Mouse (Mus musculus) limb, embryonic 11.5 days (tissue): ENCODE results near the gene Slc2a8. TPM values are rescaled to one million over a fixed set of nuclear protein-coding genes. Genes with fewer than 3 reads are reported as not detected.

ENCODE experiments used
- ATAC-seq: fragments of 200-750 bp; cut with Nextera tagmentation; 2 replicates; pipeline ENCODE4 v1.8.0; 2017; ENCODE audit warnings: low read depth; ENCODE audit not compliant: insufficient number of reproducible peaks, low FRiP score, low TSS enrichment
- DNase-seq: peaks from one replicate; pipeline ENCODE4 v3.0.0-alpha.2; 2015; ENCODE audit warnings: low spot score
- H3K27ac ChIP-seq: fragments of 300-500 bp; sonication (generic); replicated peaks from 2 replicates; pipeline ENCODE4 v1.5.1; 2014; ENCODE audit warnings: low read depth, mild to moderate bottlenecking, low read length
- H3K27me3 ChIP-seq: fragments of 300-500 bp; sonication (generic); 2 replicates; pipeline ENCODE4 v1.6.1; 2014; ENCODE audit warnings: mild to moderate bottlenecking, low read length, mixed read lengths; ENCODE audit not compliant: control insufficient read depth, insufficient read depth
- H3K36me3 ChIP-seq: fragments of 300-500 bp; sonication (generic); 2 replicates; pipeline ENCODE4 v1.6.1; 2014; ENCODE audit warnings: mild to moderate bottlenecking, low read length, moderate library complexity, mixed read lengths; ENCODE audit not compliant: control insufficient read depth, insufficient read depth
- H3K4me1 ChIP-seq: fragments of 300-500 bp; sonication (generic); 2 replicates; pipeline ENCODE4 v1.6.1; 2014; ENCODE audit warnings: low read length, mixed read lengths; ENCODE audit not compliant: control insufficient read depth, insufficient read depth
- H3K4me2 ChIP-seq: fragments of 300-500 bp; sonication (generic); 2 replicates; pipeline ENCODE4 v1.6.1; 2014; ENCODE audit warnings: low read depth, mild to moderate bottlenecking, moderate library complexity; ENCODE audit not compliant: severe bottlenecking
- H3K4me3 ChIP-seq: fragments of 300-500 bp; sonication (generic); 2 replicates; pipeline ENCODE4 v1.5.1; 2014; ENCODE audit warnings: low read depth, low read length
- H3K9ac ChIP-seq: fragments of 300-500 bp; sonication (generic); 2 replicates; pipeline ENCODE4 v1.6.1; 2014; ENCODE audit warnings: mild to moderate bottlenecking, low read length
- H3K9me3 ChIP-seq: fragments of 300-500 bp; sonication (generic); 2 replicates; pipeline ENCODE4 v1.6.1; 2016; ENCODE audit warnings: low read length; ENCODE audit not compliant: control insufficient read depth
- WGBS: fragments of 180-500 bp; shearing (Covaris S2); extraction: QIAGEN DNeasy Blood & Tissue Kit; methylation state at CpG from one replicate; pipeline ENCODE4 v1.1.7; 2014; 5-methylcytosine and 5-hydroxymethylcytosine counted together
- polyA plus RNA-seq: library from polyadenylated mRNA; unstranded; fragments of >200 nt; fragmentation: Nextera tagmentation; extraction: Ambion mirVana; gene quantifications from 2 replicates; pipeline ENCODE4 v1.2.1, GENCODE M21; 2014

Gene Slc2a8
- polyA plus RNA-seq, 1 experiment from 2014 or later, result 14.2 TPM

DNA sequence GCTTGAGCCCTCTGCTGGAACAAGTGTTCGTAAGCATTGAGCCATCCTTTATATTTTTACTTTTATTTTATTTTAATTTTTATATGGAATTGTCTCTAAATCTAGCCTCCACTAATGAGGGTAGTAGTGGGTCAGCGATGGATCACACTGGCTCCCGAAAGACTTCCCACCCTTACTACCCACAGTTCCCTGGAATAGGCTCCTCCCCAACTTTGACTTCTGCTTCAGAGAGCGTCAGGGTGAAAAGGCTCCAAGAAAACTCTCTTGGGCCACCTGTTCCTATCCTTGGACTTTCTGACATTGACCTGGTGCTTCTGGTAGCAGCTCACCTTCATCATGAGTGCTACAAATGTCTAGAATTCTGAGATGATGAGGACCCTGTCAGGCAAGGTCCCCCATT is 817 bp upstream of the Slc2a8 start:
- no peaks in the 10 kb centered on the region for H3K36me3 ChIP-seq
- no peaks in the 10 kb centered on the region for H3K9me3 ChIP-seq
- peak overlapping the region; percentile 82 for H3K4me3 ChIP-seq
- 4% methylated on average over 4 of the region's 4 CpGs for WGBS
- peak overlapping the region; percentile 99 for H3K4me2 ChIP-seq
- ATAC-seq, result no peak
- no peaks in the 10 kb centered on the region for H3K27me3 ChIP-seq
- H3K4me1 ChIP-seq, result peaks cover 10% of the 10 kb centered on the region; the same call in 1 of the 2 replicates
- no peak overlapping the region for H3K27ac ChIP-seq
- H3K9ac ChIP-seq, result no peak overlapping the region
- DNase-seq, result no peak

GRCm38 (mm10) chr2:32981281-32981680 is 602 bp downstream of the Slc2a8 start:
- Histone ChIP-seq H3K4me3 (peak overlapping the region; percentile 82), H3K9ac (peak overlapping the region; percentile 77), H3K36me3 (0 out of 2 replicates have a peak, but pooled peaks cover 2% of the 10 kb centered on the region), H3K27ac (no peak overlapping the region), H3K4me2 (peak overlapping the region; percentile 99), H3K9me3 (no peaks in the 10 kb centered on the region), H3K4me1 (peaks cover 10% of the 10 kb centered on the region; the same call in 1 of the 2 replicates), H3K27me3 (no peaks in the 10 kb centered on the region)
- ATAC-seq (peak; percentile 6; the same call in 1 of the 2 replicates), DNase-seq (peak; percentile 34)
- WGBS, result under 1% methylated on average over 23 of the region's 23 CpGs

DNA sequence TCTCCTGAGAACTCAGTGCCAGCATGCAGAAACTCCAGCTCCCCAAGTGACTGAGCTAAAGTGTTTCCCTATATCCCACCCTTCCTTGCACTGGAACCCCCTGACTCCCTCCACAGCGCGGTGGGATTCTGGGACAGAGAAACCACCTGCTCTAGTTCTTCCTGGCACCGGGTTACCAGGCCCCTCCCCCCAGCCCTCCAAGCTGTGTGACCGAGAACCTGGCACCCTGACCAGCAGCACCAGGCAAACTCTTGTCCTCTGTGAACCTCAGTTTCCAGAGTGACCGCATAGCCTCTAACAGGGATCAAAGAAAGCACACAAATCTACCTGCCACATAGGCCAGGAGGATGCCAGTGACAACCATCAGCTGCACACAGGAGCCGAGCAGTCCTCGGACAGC is 2.2 kb downstream of the Slc2a8 start:
- DNase-seq (no peak), ATAC-seq (no peak)
- H3K4me1 ChIP-seq, result peaks cover 10% of the 10 kb centered on the region; the same call in 1 of the 2 replicates
- H3K27me3 ChIP-seq, result no peaks in the 10 kb centered on the region
- H3K27ac ChIP-seq, result no peak overlapping the region
- H3K9me3 ChIP-seq, result no peaks in the 10 kb centered on the region
- no peak overlapping the region for H3K9ac ChIP-seq
- peaks cover 2% of the 10 kb centered on the region; the same call in 1 of the 2 replicates for H3K36me3 ChIP-seq
- no peak overlapping the region for H3K4me2 ChIP-seq
- 78% methylated on average over 7 of the region's 7 CpGs for WGBS
- no peak overlapping the region for H3K4me3 ChIP-seq

GRCm38 (mm10) chr2:32978675-32979074 is 3.2 kb downstream of the Slc2a8 start:
- ATAC-seq (no peak), DNase-seq (no peak)
- H3K9me3 ChIP-seq, result no peaks in the 10 kb centered on the region
- no peaks in the 10 kb centered on the region for H3K27me3 ChIP-seq
- no peak overlapping the region for H3K9ac ChIP-seq
- peaks cover 2% of the 10 kb centered on the region; the same call in 1 of the 2 replicates for H3K36me3 ChIP-seq
- no peak overlapping the region for H3K4me2 ChIP-seq
- peaks cover 10% of the 10 kb centered on the region; the same call in 1 of the 2 replicates for H3K4me1 ChIP-seq
- H3K27ac ChIP-seq, result no peak overlapping the region
- WGBS, result 73% methylated on average over 3 of the region's 3 CpGs
- H3K4me3 ChIP-seq, result no peak overlapping the region

DNA sequence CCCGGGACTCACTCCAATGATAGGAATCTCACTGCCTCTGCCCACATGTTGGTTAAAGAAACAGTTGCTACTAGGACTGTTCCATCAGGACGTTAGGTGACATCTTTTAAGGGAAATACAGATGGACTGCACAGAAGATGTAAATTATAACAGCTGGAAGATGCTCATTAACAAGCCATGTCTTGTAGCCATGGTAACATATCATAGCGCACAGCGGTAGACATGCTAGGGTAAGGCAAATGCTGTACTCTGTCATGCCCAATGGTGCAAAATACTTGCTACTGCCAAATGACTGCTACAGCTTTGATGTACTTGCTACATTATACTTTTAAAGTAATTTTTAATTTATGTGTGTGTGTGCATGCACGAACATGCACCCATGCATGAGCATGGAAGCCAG is 4.8 kb downstream of the Slc2a8 start:
- Histone ChIP-seq H3K27me3 (no peaks in the 10 kb centered on the region), H3K4me2 (no peak overlapping the region), H3K9ac (no peak overlapping the region), H3K36me3 (peaks cover 2% of the 10 kb centered on the region; the same call in 1 of the 2 replicates), H3K4me3 (no peak overlapping the region), H3K27ac (no peak overlapping the region), H3K4me1 (peaks cover 7% of the 10 kb centered on the region; the same call in 1 of the 2 replicates), H3K9me3 (no peaks in the 10 kb centered on the region)
- DNase-seq, result no peak
- 79% methylated on average over 5 of the region's 5 CpGs for WGBS
- no peak for ATAC-seq

GRCm38 (mm10) chr2:32974216-32974615 is 7.7 kb downstream of the Slc2a8 start:
- WGBS, result 93% methylated on average over 8 of the region's 8 CpGs
- H3K27me3 ChIP-seq, result no peaks in the 10 kb centered on the region
- peaks cover 2% of the 10 kb centered on the region; the same call in 1 of the 2 replicates for H3K36me3 ChIP-seq
- no peak overlapping the region for H3K4me2 ChIP-seq
- H3K4me3 ChIP-seq, result no peak overlapping the region
- no peak for ATAC-seq
- no peak overlapping the region for H3K9ac ChIP-seq
- no peak overlapping the region for H3K27ac ChIP-seq
- H3K9me3 ChIP-seq, result no peaks in the 10 kb centered on the region
- no peaks in the 10 kb centered on the region for H3K4me1 ChIP-seq
- DNase-seq, result no peak

DNA sequence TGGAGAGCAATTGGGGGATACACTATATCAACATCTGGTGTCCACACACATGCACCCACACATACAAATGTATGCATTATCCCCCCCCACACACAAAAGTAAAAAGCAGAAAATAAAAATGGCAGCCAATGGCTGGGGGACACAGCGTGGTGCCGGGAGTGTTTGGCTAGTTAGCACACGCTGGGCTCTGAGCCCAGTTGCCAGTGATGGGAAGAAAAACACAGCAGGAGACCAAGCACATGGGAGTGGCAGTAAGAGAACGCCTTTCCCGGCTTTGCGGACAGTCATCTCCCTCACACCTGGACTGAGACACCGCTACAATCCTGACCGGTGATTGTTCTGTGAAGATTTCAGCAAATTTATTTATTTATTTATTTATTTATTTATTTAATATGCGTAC is 10.6 kb downstream of the Slc2a8 start:
- WGBS, result 45% methylated on average over 9 of the region's 9 CpGs

DNA sequence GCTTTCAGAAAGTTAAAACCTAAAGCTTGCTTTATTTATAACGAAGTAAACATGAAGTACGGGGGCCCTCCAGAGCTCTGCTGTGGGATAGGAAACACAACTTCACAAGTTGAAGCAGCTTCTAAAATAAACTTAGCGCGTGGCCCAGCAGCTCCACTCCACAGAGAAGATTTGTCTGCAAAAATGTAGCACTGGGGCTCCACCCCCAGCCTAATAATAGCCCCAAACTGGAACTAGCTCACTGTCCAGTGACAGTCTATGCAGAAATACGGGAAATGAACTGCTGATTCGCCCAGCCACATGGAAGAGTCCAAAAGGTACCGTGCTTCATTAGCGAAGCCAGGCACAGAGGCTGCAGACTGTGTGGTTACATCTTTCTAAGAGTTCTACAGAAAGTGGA is 12.6 kb downstream of the Slc2a8 start:
- H3K27ac ChIP-seq, result no peak overlapping the region
- peaks cover 5% of the 10 kb centered on the region; the same call in 1 of the 2 replicates for H3K4me1 ChIP-seq
- H3K36me3 ChIP-seq, result peaks cover 4% of the 10 kb centered on the region; the same call in 1 of the 2 replicates
- no peak for ATAC-seq
- no peaks in the 10 kb centered on the region for H3K27me3 ChIP-seq
- DNase-seq, result no peak
- H3K4me2 ChIP-seq, result no peak overlapping the region
- H3K4me3 ChIP-seq, result no peak overlapping the region
- 89% methylated on average over 8 of the region's 8 CpGs for WGBS
- H3K9me3 ChIP-seq, result no peaks in the 10 kb centered on the region
- no peak overlapping the region for H3K9ac ChIP-seq

More for the DNA sequence above, 10.6 kb downstream of the Slc2a8 start:
- DNase-seq (no peak), ATAC-seq (no peak)
- Histone ChIP-seq H3K27ac (no peak overlapping the region), H3K4me3 (no peak overlapping the region), H3K4me1 (peaks cover 5% of the 10 kb centered on the region; the same call in 1 of the 2 replicates), H3K9me3 (no peaks in the 10 kb centered on the region), H3K9ac (no peak overlapping the region), H3K27me3 (no peaks in the 10 kb centered on the region), H3K4me2 (no peak overlapping the region), H3K36me3 (no peaks in the 10 kb centered on the region; the same call in 1 of the 2 replicates)
